Mouse (Mus musculus) CH12.LX (cell line): Measurements from ENCODE around the gene Cntn2.

ENCODE experiments used
- CTCF ChIP-seq, 2 experiments: IDR thresholded peaks in 1 of 2; conservative IDR thresholded peaks in 1 of 2; 2 replicates each; pipeline ENCODE4 v1.5.1; 2011 to 2012; ENCODE audit warnings: low read depth in 2 of 2, low read length in 2 of 2, improper control_type of control experiment in 1 of 2, inconsistent platforms in 1 of 2, mild to moderate bottlenecking in 1 of 2, moderate library complexity in 1 of 2
- EP300 ChIP-seq: IDR thresholded peaks from 2 replicates; pipeline ENCODE4 v1.6.1; 2011; ENCODE audit warnings: low read length, improper control_type of control experiment
- ETS1 ChIP-seq: conservative IDR thresholded peaks from 2 replicates; pipeline ENCODE4 v1.6.1; 2012; ENCODE audit warnings: low read depth, mild to moderate bottlenecking, inconsistent platforms, low read length, improper control_type of control experiment, moderate library complexity
- GABPA ChIP-seq: IDR thresholded peaks from 2 replicates; pipeline ENCODE4 v1.6.1; 2012; ENCODE audit warnings: low read depth, low read length, improper control_type of control experiment, inconsistent platforms; ENCODE audit not compliant: insufficient replicate concordance
- MAZ ChIP-seq: IDR thresholded peaks from 2 replicates; pipeline ENCODE4 v1.6.1; 2012; ENCODE audit warnings: low read depth, mild to moderate bottlenecking, inconsistent platforms, low read length, improper control_type of control experiment, moderate library complexity
- MEF2A ChIP-seq: IDR thresholded peaks from 2 replicates; pipeline ENCODE4 v1.6.1; 2014; ENCODE audit warnings: low read depth, mild to moderate bottlenecking, inconsistent platforms, low read length, improper control_type of control experiment, borderline replicate concordance
- MYC ChIP-seq: IDR thresholded peaks from 2 replicates; pipeline ENCODE4 v1.6.1; 2011; ENCODE audit warnings: low read depth, mild to moderate bottlenecking, improper control_type of control experiment, low read length
- NELFE ChIP-seq: IDR thresholded peaks from 2 replicates; pipeline ENCODE4 v1.6.1; 2011; ENCODE audit warnings: low read depth, low read length, improper control_type of control experiment
- POLR2A ChIP-seq: IDR thresholded peaks from 2 replicates; pipeline ENCODE4 v1.6.1; 2011; ENCODE audit warnings: low read depth, mild to moderate bottlenecking, improper control_type of control experiment, low read length
- SMC3 ChIP-seq: IDR thresholded peaks from 2 replicates; pipeline ENCODE4 v1.6.1; 2011; ENCODE audit warnings: low read depth, low read length, improper control_type of control experiment
- USF1 ChIP-seq: IDR thresholded peaks from 2 replicates; pipeline ENCODE4 v1.6.1; 2014; ENCODE audit warnings: low read depth, mild to moderate bottlenecking, inconsistent platforms, low read length, improper control_type of control experiment

GRCm38 (mm10) chr1:132506656-132507055 is 36.4 kb downstream of the Cntn2 start:
- no peak for TF ChIP-seq SMC3
- no peak for TF ChIP-seq CTCF (conservative IDR thresholded peaks at IDR 0.05 in 1 of 2, IDR thresholded peaks at IDR 0.05 in 1 of 2; ENCODE audit: low read depth in 2 of 2, low read length in 2 of 2)
- TF ChIP-seq MEF2A = no peak
- TF ChIP-seq USF1 = no peak
- no peak for TF ChIP-seq ETS1
- TF ChIP-seq EP300 = no peak
- TF ChIP-seq POLR2A = no peak
- TF ChIP-seq GABPA = no peak
- no peak for TF ChIP-seq MAZ
- no peak for TF ChIP-seq MYC
- TF ChIP-seq NELFE = no peak
